Mouse (Mus musculus): ENCODE results near the gene Zfp275. TPM values are rescaled to one million over a fixed set of nuclear protein-coding genes. Genes with fewer than 3 reads are reported as not detected.
"Not testable (repeated sequence)": the region's sequence is repeated elsewhere in the genome, so short reads cannot be mapped to it uniquely, and the experiment has no call there.

Zfp275 gene
- total and polyA plus RNA-seq, 3 experiments = 15.5 to 19.1 (median 17.9) TPM

DNA sequence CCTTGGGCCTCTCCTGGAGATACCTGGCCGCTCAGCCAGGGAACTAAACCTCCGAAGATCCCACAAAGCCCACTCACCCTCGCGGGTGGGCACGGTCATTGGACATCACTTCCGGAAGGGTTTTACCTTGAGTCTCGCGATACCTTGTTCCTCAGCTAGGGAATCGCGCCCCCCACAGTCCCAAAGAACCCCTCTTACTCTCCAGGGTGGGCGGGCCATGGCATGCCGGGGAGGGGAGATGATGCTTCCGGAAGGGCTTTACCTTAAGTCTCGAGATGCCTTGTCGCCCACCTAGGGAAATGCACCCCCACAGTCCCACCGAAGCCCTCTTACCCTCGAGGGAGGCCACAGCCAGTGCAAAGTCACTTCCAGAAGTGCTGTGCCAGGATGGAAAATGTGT is 49.5 kb upstream of the Zfp275 start, which contains the start of the genes Xlr5a and Xlr5c:
TSS of gene Xlr5a (minus strand) at position 101 of the 400 bp plus-strand sequence.
TSS of gene Xlr5c (minus strand) at position 101 of the 400 bp plus-strand sequence.
- dilution Hi-C loops (cut with MboI; ENCODE audit: extremely low pct_ligation_motif_present, extremely low pct_unique_long_range_greater_than_20kb, low sequenced_read_pairs); DNase-seq (ENCODE audit: extremely low read depth): not testable (repeated sequence)

DNA sequence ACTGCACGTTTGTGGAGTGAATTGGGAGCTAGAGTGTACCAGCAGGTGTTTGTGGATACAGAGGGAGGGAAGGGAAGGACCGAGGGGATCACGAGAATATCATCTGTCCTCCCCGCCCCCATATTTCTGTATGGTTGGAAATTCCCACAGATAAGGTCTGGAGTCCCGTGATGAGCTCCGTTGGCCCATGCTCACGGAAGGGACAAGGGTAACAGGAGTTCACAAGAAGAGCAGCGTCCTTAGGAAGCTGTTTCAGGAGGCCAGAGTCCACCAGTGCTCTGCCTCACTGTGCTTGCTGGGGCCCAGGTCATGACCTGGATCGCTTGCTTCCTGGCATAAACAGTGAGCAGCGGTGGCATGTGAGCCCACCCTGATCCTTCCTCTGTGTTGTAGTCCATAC is 46.7 kb upstream of the Zfp275 start:
- in situ Hi-C loops (cut with MboI; ENCODE audit: low pct_ligation_motif_present, low pct_unique_long_range_greater_than_20kb, low sequenced_read_pairs); dilution Hi-C loops (cut with MboI; ENCODE audit: extremely low pct_ligation_motif_present, extremely low pct_unique_long_range_greater_than_20kb, low sequenced_read_pairs): not testable (repeated sequence)

More for the DNA sequence above, 49.5 kb upstream of the Zfp275 start, which contains the start of the genes Xlr5a and Xlr5c:
- H3K79me2 ChIP-seq (replicated peaks; ENCODE audit: control insufficient read depth, extremely low read depth, insufficient read depth, poor library complexity, severe bottlenecking); H3K4me1 ChIP-seq (ENCODE audit: control insufficient read depth in 1 of 2, insufficient read depth in 2 of 2); H3K9me3 ChIP-seq (replicated peaks; ENCODE audit: low read length); in situ Hi-C loops (cut with MboI; ENCODE audit: low pct_ligation_motif_present, low pct_unique_long_range_greater_than_20kb, low sequenced_read_pairs); H3K9ac ChIP-seq (ENCODE audit: insufficient read depth, low read depth); H3K27ac ChIP-seq (ENCODE audit: insufficient read depth, low read depth); H3K27me3 ChIP-seq (replicated peaks); H3K36me3 ChIP-seq (replicated peaks in 1 of 2; ENCODE audit: control insufficient read depth in 1 of 2, insufficient read depth in 1 of 2, low read length in 1 of 2); H3K4me3 ChIP-seq (replicated peaks in 1 of 3; ENCODE audit: low read depth in 2 of 3, low read length in 2 of 3, poor library complexity in 1 of 3); H3K4me2 ChIP-seq (ENCODE audit: insufficient read depth, low read depth, poor library complexity, severe bottlenecking): not testable (repeated sequence)

DNA sequence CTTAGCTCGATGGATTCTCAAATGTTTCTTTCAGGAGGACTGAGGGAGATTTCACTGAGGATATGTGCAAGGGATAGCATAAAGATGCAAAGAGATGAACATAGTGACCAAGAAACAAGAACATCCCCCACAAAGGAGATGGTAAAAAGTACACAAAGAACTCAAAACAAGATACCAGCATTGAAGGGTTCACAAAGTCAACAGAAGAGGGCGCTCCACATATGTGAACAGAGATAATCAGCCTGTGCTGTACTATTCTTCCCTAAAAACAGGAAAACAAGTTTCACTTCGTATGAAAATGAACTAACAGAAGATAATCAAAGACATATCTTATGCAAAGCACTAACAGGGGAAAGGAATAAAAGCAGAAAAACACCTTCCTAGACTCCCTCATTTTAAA is 29.9 kb upstream of the Zfp275 start:
- TF ChIP-seq SMC3 (IDR thresholded peaks at IDR 0.05; ENCODE audit: low read depth, low read length) (peak; percentile 75), RAD21 (IDR thresholded peaks at IDR 0.05; ENCODE audit: low read depth, low read length) (peak; percentile 63), CTCF (conservative IDR thresholded peaks at IDR 0.05 in 1 of 2, IDR thresholded peaks at IDR 0.05 in 1 of 2; ENCODE audit: low read depth in 2 of 2, low read length in 2 of 2) (peak; percentile 42 to 70; a peak in 3 of 4 replicates), KAT2A (IDR thresholded peaks at IDR 0.05; ENCODE audit: insufficient replicate concordance, low read length) (no peak), RCOR1 (conservative IDR thresholded peaks at IDR 0.05; ENCODE audit: low read depth, low read length) (no peak)
- dilution Hi-C loops (cut with MboI; ENCODE audit: extremely low pct_ligation_motif_present, extremely low pct_unique_long_range_greater_than_20kb, low sequenced_read_pairs) = no loop called here
- Histone ChIP-seq H3K9ac (ENCODE audit: insufficient read depth, low read depth) (no peak overlapping the region), H3K4me2 (ENCODE audit: insufficient read depth, low read depth, poor library complexity, severe bottlenecking) (no peak overlapping the region), H3K36me3 (replicated peaks in 1 of 2; ENCODE audit: control insufficient read depth in 1 of 2, insufficient read depth in 1 of 2, low read length in 1 of 2) (no peaks in the 10 kb centered on the region), H3K4me1 (ENCODE audit: control insufficient read depth in 1 of 2, insufficient read depth in 2 of 2) (no peaks in the 10 kb centered on the region), H3K9me3 (replicated peaks; ENCODE audit: low read length) (no peaks in the 10 kb centered on the region), H3K27me3 (replicated peaks) (no peaks in the 10 kb centered on the region), H3K4me3 (replicated peaks in 1 of 3; ENCODE audit: low read depth in 2 of 3, low read length in 2 of 3, poor library complexity in 1 of 3) (no peak overlapping the region), H3K27ac (ENCODE audit: insufficient read depth, low read depth) (no peak overlapping the region), H3K79me2 (replicated peaks; ENCODE audit: control insufficient read depth, extremely low read depth, insufficient read depth, poor library complexity, severe bottlenecking) (no peaks in the 10 kb centered on the region)
- in situ Hi-C loops (cut with MboI; ENCODE audit: low pct_ligation_motif_present, low pct_unique_long_range_greater_than_20kb, low sequenced_read_pairs) = loop anchor here (25.0 kb wide), 1 partner anchor 100 kb away; the partner anchor contains the start of gene Zfp92
- peak; percentile 41 for DNase-seq (ENCODE audit: extremely low read depth)

More for the DNA sequence above, 46.7 kb upstream of the Zfp275 start:
- not testable (repeated sequence) for H3K4me2 ChIP-seq (ENCODE audit: insufficient read depth, low read depth, poor library complexity, severe bottlenecking); H3K27ac ChIP-seq (ENCODE audit: insufficient read depth, low read depth); H3K4me3 ChIP-seq (replicated peaks in 1 of 3; ENCODE audit: low read depth in 2 of 3, low read length in 2 of 3, poor library complexity in 1 of 3); H3K9me3 ChIP-seq (replicated peaks; ENCODE audit: low read length); H3K79me2 ChIP-seq (replicated peaks; ENCODE audit: control insufficient read depth, extremely low read depth, insufficient read depth, poor library complexity, severe bottlenecking); H3K36me3 ChIP-seq (replicated peaks in 1 of 2; ENCODE audit: control insufficient read depth in 1 of 2, insufficient read depth in 1 of 2, low read length in 1 of 2); H3K4me1 ChIP-seq (ENCODE audit: control insufficient read depth in 1 of 2, insufficient read depth in 2 of 2); H3K9ac ChIP-seq (ENCODE audit: insufficient read depth, low read depth); H3K27me3 ChIP-seq (replicated peaks); DNase-seq (ENCODE audit: extremely low read depth)

DNA sequence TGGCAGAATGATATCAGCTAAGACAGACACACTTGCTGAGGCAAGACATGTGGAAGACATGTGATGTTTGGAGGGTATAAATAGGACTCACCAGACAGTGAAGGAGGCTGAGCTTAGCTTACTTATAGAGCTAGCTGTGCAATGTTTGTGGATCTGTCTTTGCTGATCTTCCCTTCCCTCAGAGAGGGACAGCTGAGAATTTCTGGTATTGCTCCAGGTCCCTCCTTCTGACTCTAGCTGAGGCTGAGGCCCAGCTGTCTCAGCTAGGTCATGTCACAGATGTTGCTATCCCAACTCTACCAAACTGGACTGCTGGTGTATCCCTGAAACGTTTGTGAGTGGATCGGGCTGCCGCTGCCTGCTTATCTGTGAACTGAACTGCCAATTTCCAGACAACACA is 21.4 kb upstream of the Zfp275 start:
- dilution Hi-C loops (cut with MboI; ENCODE audit: extremely low pct_ligation_motif_present, extremely low pct_unique_long_range_greater_than_20kb, low sequenced_read_pairs) = no loop called here
- Histone ChIP-seq H3K27ac (ENCODE audit: insufficient read depth, low read depth) (no peak overlapping the region), H3K9me3 (replicated peaks; ENCODE audit: low read length) (no peaks in the 10 kb centered on the region), H3K4me3 (replicated peaks in 1 of 3; ENCODE audit: low read depth in 2 of 3, low read length in 2 of 3, poor library complexity in 1 of 3) (no peak overlapping the region), H3K4me2 (ENCODE audit: insufficient read depth, low read depth, poor library complexity, severe bottlenecking) (no peak overlapping the region), H3K4me1 (ENCODE audit: control insufficient read depth in 1 of 2, insufficient read depth in 2 of 2) (no peaks in the 10 kb centered on the region), H3K36me3 (replicated peaks in 1 of 2; ENCODE audit: control insufficient read depth in 1 of 2, insufficient read depth in 1 of 2, low read length in 1 of 2) (no peaks in the 10 kb centered on the region), H3K79me2 (replicated peaks; ENCODE audit: control insufficient read depth, extremely low read depth, insufficient read depth, poor library complexity, severe bottlenecking) (no peaks in the 10 kb centered on the region), H3K27me3 (replicated peaks) (no peaks in the 10 kb centered on the region), H3K9ac (ENCODE audit: insufficient read depth, low read depth) (no peak overlapping the region)
- TF ChIP-seq NRF1 (IDR thresholded peaks at IDR 0.05; ENCODE audit: low read depth, low read length) (no peak), GABPA (IDR thresholded peaks at IDR 0.05; ENCODE audit: insufficient replicate concordance, low read depth, low read length) (no peak), JUN (IDR thresholded peaks at IDR 0.05; ENCODE audit: insufficient read depth, low read depth, low read length) (no peak), MAZ (IDR thresholded peaks at IDR 0.05; ENCODE audit: low read depth, low read length) (no peak), POLR2AphosphoS2 (IDR thresholded peaks at IDR 0.05; ENCODE audit: low read depth, low read length) (no peak), MAFK (IDR thresholded peaks at IDR 0.05; ENCODE audit: insufficient replicate concordance, low read length) (no peak), ZC3H11A (IDR thresholded peaks at IDR 0.05; ENCODE audit: low read depth, low read length) (no peak), SIN3A (IDR thresholded peaks at IDR 0.05; ENCODE audit: low read length) (no peak), UBTF (IDR thresholded peaks at IDR 0.05; ENCODE audit: low read depth, low read length) (no peak), KAT2A (IDR thresholded peaks at IDR 0.05; ENCODE audit: insufficient replicate concordance, low read length) (no peak), CHD2 (IDR thresholded peaks at IDR 0.05; ENCODE audit: low read length) (no peak), JUND (conservative IDR thresholded peaks at IDR 0.05; ENCODE audit: low read depth, low read length) (no peak), MEF2A (IDR thresholded peaks at IDR 0.05; ENCODE audit: borderline replicate concordance, low read depth, low read length) (no peak), POLR2A (IDR thresholded peaks at IDR 0.05; ENCODE audit: low read depth, low read length) (no peak), ZMIZ1 (IDR thresholded peaks at IDR 0.05; ENCODE audit: low read depth, low read length) (no peak)
- DNase-seq (ENCODE audit: extremely low read depth) = no peak
- in situ Hi-C loops (cut with MboI; ENCODE audit: low pct_ligation_motif_present, low pct_unique_long_range_greater_than_20kb, low sequenced_read_pairs) = loop anchor here (25.0 kb wide), 1 partner anchor 91 kb away; the partner anchor contains the start of gene Zfp92
